Mouse (Mus musculus) kidney, postnatal 4 days (tissue): ENCODE measurements around the gene Zfp426.

Experiments used
- DNase-seq, 2 experiments: peaks; one replicate each; pipeline ENCODE4 v3.0.0; 2021; ENCODE audit warnings: mixed read lengths in 2 of 2

Gene Zfp426

GRCm38 (mm10) chr9:20453647-20454046, 38.9 kb downstream of the Zfp426 start:
- no peak for DNase-seq

GRCm38 (mm10) chr9:20451493-20451892, 41.1 kb downstream of the Zfp426 start:
- no peak for DNase-seq

- no peak for DNase-seq
These were observed 49.3 kb downstream of the Zfp426 start for GRCm38 (mm10) chr9:20443183-20443783.

GRCm38 (mm10) chr9:20430004-20430403, 62.5 kb downstream of the Zfp426 start:
- DNase-seq: no peak
